In the genomic region with DNA sequence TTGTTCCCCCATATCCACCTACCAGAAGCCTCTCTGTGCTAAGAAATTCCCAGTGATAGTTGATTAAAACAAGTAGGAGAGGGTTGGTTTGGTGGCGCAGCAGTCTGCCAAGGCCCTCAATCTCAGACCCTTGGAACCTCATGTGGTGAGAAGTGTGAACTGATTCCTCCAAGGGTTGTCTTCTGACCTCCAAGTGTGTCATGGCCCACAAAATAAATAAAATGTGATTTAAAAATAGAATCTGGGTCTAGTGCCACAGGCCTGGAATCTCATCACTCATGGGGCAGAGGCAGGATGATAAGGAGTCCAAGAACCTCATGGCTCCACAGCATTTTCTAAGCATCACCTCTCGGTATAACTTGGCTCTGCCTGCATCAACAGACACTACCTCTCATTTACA, we compare ENCODE assay signal across 26 mouse cellular contexts. TPM values are rescaled to one million over a fixed set of nuclear protein-coding genes. Genes with fewer than 3 reads are reported as not detected.
A peak's percentile ranks its signal among the peaks of the same experiment; 100 is the strongest.
DNase-seq lines count a peak whose midpoint lies in the region; ATAC-seq and TF ChIP-seq lines count a peak whose summit lies in the region.
"Had no signal": no experiment of that assay in that cellular context is flagged by ENCODE, and none has a peak within 500 bp of the region (broad histone marks: within the 10 kb centered on the region; RNA-seq: fewer than 3 reads in every experiment).

No protein-coding gene starts in this region.

- H3K9ac ChIP-seq in heart, embryonic 13.5 days, result no peak overlapping the region
- no peak overlapping the region for H3K9ac ChIP-seq in heart, postnatal 0 days (replicated peaks; ENCODE audit: low read depth, low read length)
- H3K9ac ChIP-seq: embryonic facial prominence, embryonic 13.5 days; forebrain, embryonic 12.5 days; forebrain, embryonic 15.5 days; hindbrain, embryonic 13.5 days; intestine, embryonic 15.5 days had no signal

- H3K27me3 ChIP-seq in heart, embryonic 13.5 days (replicated peaks), result no peaks in the 10 kb centered on the region
- no peaks in the 10 kb centered on the region for H3K27me3 ChIP-seq in heart, postnatal 0 days (ENCODE audit: control insufficient read depth, insufficient read depth, low read length)
- H3K27me3 ChIP-seq: embryonic facial prominence, embryonic 13.5 days; forebrain, embryonic 12.5 days; forebrain, embryonic 15.5 days; hindbrain, embryonic 13.5 days; intestine, embryonic 15.5 days had no signal

- 37% methylated on average over 2 of the region's 2 CpGs for WGBS in heart, embryonic 13.5 days
- WGBS in heart, postnatal 0 days, result 36% methylated on average over 2 of the region's 2 CpGs

- peaks cover 37% of the 10 kb centered on the region for H3K4me1 ChIP-seq in heart, embryonic 13.5 days
- peaks cover 15% of the 10 kb centered on the region; the same call in 1 of the 2 replicates for H3K4me1 ChIP-seq in heart, postnatal 0 days (ENCODE audit: control insufficient read depth, insufficient read depth)
- H3K4me1 ChIP-seq: embryonic facial prominence, embryonic 10.5 days; embryonic facial prominence, embryonic 13.5 days; forebrain, embryonic 12.5 days; forebrain, embryonic 15.5 days; hindbrain, embryonic 10.5 days; hindbrain, embryonic 13.5 days; intestine, embryonic 15.5 days had no signal

- no peaks in the 10 kb centered on the region for H3K9me3 ChIP-seq in heart, embryonic 13.5 days
- no peaks in the 10 kb centered on the region for H3K9me3 ChIP-seq in heart, postnatal 0 days (replicated peaks; ENCODE audit: control insufficient read depth, low read length)
- H3K9me3 ChIP-seq: embryonic facial prominence, embryonic 10.5 days; embryonic facial prominence, embryonic 13.5 days; forebrain, embryonic 12.5 days; forebrain, embryonic 15.5 days; hindbrain, embryonic 10.5 days; hindbrain, embryonic 13.5 days; intestine, embryonic 15.5 days had no signal

- no peak for ATAC-seq in heart, embryonic 13.5 days (ENCODE audit: extremely low read depth, insufficient number of reproducible peaks, low FRiP score, low TSS enrichment)
- ATAC-seq in heart, postnatal 0 days (ENCODE audit: insufficient read depth, low read depth), result peak; percentile 47
- ATAC-seq: activated CD4-positive, CD25-positive, alpha-beta regulatory T cell, adult 4 months; forebrain, embryonic 15.5 days; hindbrain, embryonic 16.5 days; intestine, embryonic 15.5 days had no signal

- peak overlapping the region; percentile 54 for H3K27ac ChIP-seq in heart, embryonic 13.5 days (replicated peaks)
- H3K27ac ChIP-seq in heart, postnatal 0 days (ENCODE audit: low read depth), result no peak overlapping the region
- H3K27ac ChIP-seq: embryonic facial prominence, embryonic 10.5 days; embryonic facial prominence, embryonic 13.5 days; forebrain, embryonic 12.5 days; forebrain, embryonic 15.5 days; hindbrain, embryonic 10.5 days; hindbrain, embryonic 13.5 days; intestine, embryonic 15.5 days had no signal

- no peak for TF ChIP-seq CTCF in heart, postnatal 0 days (IDR thresholded peaks at IDR 0.05; ENCODE audit: low read depth)

- 0 out of 2 replicates have a peak, but pooled peaks have one; percentile 29 for TF ChIP-seq EP300 in heart, postnatal 0 days (IDR thresholded peaks at IDR 0.05; ENCODE audit: low read depth)

- H3K4me3 ChIP-seq in heart, embryonic 13.5 days, result no peak overlapping the region
- no peak overlapping the region for H3K4me3 ChIP-seq in heart, postnatal 0 days (ENCODE audit: low read depth, low read length)
- H3K4me3 ChIP-seq: embryonic facial prominence, embryonic 10.5 days; embryonic facial prominence, embryonic 13.5 days; erythroblast, embryonic 14.5 days; forebrain, embryonic 12.5 days; forebrain, embryonic 15.5 days; hindbrain, embryonic 10.5 days; hindbrain, embryonic 13.5 days; intestine, embryonic 15.5 days had no signal

- DNase-seq in heart, adult 11 months, result peak; percentile 87
- DNase-seq in heart, postnatal 14 days, result no peak
- DNase-seq in heart, postnatal 25 days (ENCODE audit: low spot score), result no peak
- peak; percentile 64 for DNase-seq in heart, postnatal 0 days (ENCODE audit: low spot score)
- no peak for DNase-seq in heart, postnatal 36 days
- DNase-seq: adrenal gland, adult 8-10 months; adrenal gland, postnatal 25 days; cerebellum, adult 11-12 months; cerebellum, adult 8-10 months; cerebellum, postnatal 10 days; cerebellum, postnatal 36 days; embryo, embryonic 11 days; gastrocnemius, postnatal 25 days; kidney, adult 11 months; kidney, adult 8-10 months had no signal

- no peak overlapping the region for H3K4me2 ChIP-seq in heart, embryonic 13.5 days
- no peak overlapping the region for H3K4me2 ChIP-seq in heart, postnatal 0 days (ENCODE audit: low read depth, low read length)
- H3K4me2 ChIP-seq: embryonic facial prominence, embryonic 13.5 days; forebrain, embryonic 12.5 days; forebrain, embryonic 15.5 days; hindbrain, embryonic 13.5 days; intestine, embryonic 15.5 days had no signal

- intact Hi-C loops in heart, postnatal 14 days (cut with DNase I), result no loop called here
- intact Hi-C loops in heart, postnatal 25 days (cut with DNase I), result loop anchor here (5.0 kb wide), 1 partner anchor 54 kb away; no protein-coding TSS in a partner anchor
- intact Hi-C loops in heart, postnatal 36 days (cut with DNase I), result no loop called here

- no peaks in the 10 kb centered on the region for H3K36me3 ChIP-seq in heart, embryonic 13.5 days
- no peaks in the 10 kb centered on the region for H3K36me3 ChIP-seq in heart, postnatal 0 days (replicated peaks; ENCODE audit: control insufficient read depth, insufficient read depth, low read length)
- H3K36me3 ChIP-seq: embryonic facial prominence, embryonic 10.5 days; embryonic facial prominence, embryonic 13.5 days; forebrain, embryonic 12.5 days; forebrain, embryonic 15.5 days; hindbrain, embryonic 10.5 days; hindbrain, embryonic 13.5 days; intestine, embryonic 15.5 days had no signal

RNA-seq across cellular contexts. Expression of gene Kif2a, which starts 16.4 kb away (rescaled TPM):
- 10 to 100 TPM; 26.8 to 36.5 TPM for total RNA-seq in heart, postnatal 14 days (2021)
- 10.1 and 13.2 TPM in 2 replicates for polyA plus RNA-seq in heart, embryonic 13.5 days (2015; fragmentation: Nextera tagmentation; extraction: Ambion mirVana)
- total RNA-seq in heart, postnatal 25 days (2021), result 10 to 100 TPM; 32.4 to 35.8 TPM
- total RNA-seq in heart, postnatal 0 days (2014; rRNA removed; ENCODE audit: low replicate concordance), result 6.5 and 6.7 TPM in 2 replicates
- polyA plus RNA-seq in heart, postnatal 0 days (2015; fragmentation: Nextera tagmentation; extraction: Ambion mirVana), result 11.7 and 13.0 TPM in 2 replicates
- 10 to 100 TPM; 33.2 to 35.4 TPM for total RNA-seq in heart, postnatal 36 days (2021)

Comparison
In these comparisons a context has a peak if more than half of its experiments do, and no peak if none do; other contexts are left out.
1. DNase-seq: peak in heart, adult 11 months (single experiment) and heart, postnatal 0 days (single experiment); none in heart, postnatal 14 days (0 of 2), heart, postnatal 25 days (single experiment) and heart, postnatal 36 days (0 of 2).